Mouse (Mus musculus): ENCODE results near the gene Cyb561d2. TPM values are rescaled to one million over a fixed set of nuclear protein-coding genes. Genes with fewer than 3 reads are reported as not detected.

The Cyb561d2 gene
- total and polyA plus RNA-seq, 3 experiments: 23.8 to 37.8 (median 35.7) TPM

- TF ChIP-seq TBP (conservative IDR thresholded peaks at IDR 0.05; ENCODE audit: low read depth, low read length) (no peak), BHLHE40 (IDR thresholded peaks at IDR 0.05; ENCODE audit: low read depth, low read length) (no peak), RCOR1 (conservative IDR thresholded peaks at IDR 0.05; ENCODE audit: low read depth, low read length) (no peak), ZKSCAN1 (IDR thresholded peaks at IDR 0.05; ENCODE audit: borderline replicate concordance, low read depth, low read length) (no peak), HCFC1 (IDR thresholded peaks at IDR 0.05; ENCODE audit: low read depth, low read length) (no peak), TCF12 (IDR thresholded peaks at IDR 0.05; ENCODE audit: low read depth, low read length) (no peak), CHD2 (IDR thresholded peaks at IDR 0.05; ENCODE audit: low read length) (no peak), POLR2A (IDR thresholded peaks at IDR 0.05; ENCODE audit: low read depth, low read length) (no peak), MAX (IDR thresholded peaks at IDR 0.05; ENCODE audit: low read length) (no peak), EP300 (IDR thresholded peaks at IDR 0.05; ENCODE audit: low read length) (no peak)
- dilution Hi-C loops (cut with MboI; ENCODE audit: extremely low pct_ligation_motif_present, extremely low pct_unique_long_range_greater_than_20kb, low sequenced_read_pairs): no loop called here
These were observed 15.6 kb downstream of the Cyb561d2 start for GRCm38 (mm10) chr9:107526198-107527026.

GRCm38 (mm10) chr9:107522400-107522711 is 19.6 kb downstream of the Cyb561d2 start:
- dilution Hi-C loops (cut with MboI; ENCODE audit: extremely low pct_ligation_motif_present, extremely low pct_unique_long_range_greater_than_20kb, low sequenced_read_pairs): no loop called here

More at GRCm38 (mm10) chr9:107526198-107527026, 15.6 kb downstream of the Cyb561d2 start:
- Histone ChIP-seq H3K4me2 (ENCODE audit: insufficient read depth, low read depth, poor library complexity, severe bottlenecking) (no peak overlapping the region), H3K27ac (ENCODE audit: insufficient read depth, low read depth) (no peak overlapping the region), H3K4me3 (replicated peaks in 1 of 3; ENCODE audit: low read depth in 2 of 3, low read length in 2 of 3, poor library complexity in 1 of 3) (no peak overlapping the region), H3K79me2 (replicated peaks; ENCODE audit: control insufficient read depth, extremely low read depth, insufficient read depth, poor library complexity, severe bottlenecking) (no peaks in the 10 kb centered on the region), H3K27me3 (replicated peaks) (peaks cover 82% of the 10 kb centered on the region), H3K4me1 (ENCODE audit: control insufficient read depth in 1 of 2, insufficient read depth in 2 of 2) (peaks cover 0 to 7% of the 10 kb centered on the region in 2 experiments; a peak in 2 of 4 replicates), H3K9me3 (replicated peaks; ENCODE audit: low read length) (peaks cover 3% of the 10 kb centered on the region), H3K9ac (ENCODE audit: insufficient read depth, low read depth) (no peak overlapping the region), H3K36me3 (replicated peaks in 1 of 2; ENCODE audit: control insufficient read depth in 1 of 2, insufficient read depth in 1 of 2, low read length in 1 of 2) (no peaks in the 10 kb centered on the region)
- no peak for DNase-seq (ENCODE audit: extremely low read depth)
- in situ Hi-C loops (cut with MboI; ENCODE audit: low pct_ligation_motif_present, low pct_unique_long_range_greater_than_20kb, low sequenced_read_pairs): no loop called here

More at GRCm38 (mm10) chr9:107522400-107522711, 19.6 kb downstream of the Cyb561d2 start:
- no peak overlapping the region for H3K9ac ChIP-seq (ENCODE audit: insufficient read depth, low read depth)
- no peaks in the 10 kb centered on the region for H3K36me3 ChIP-seq (replicated peaks in 1 of 2; ENCODE audit: control insufficient read depth in 1 of 2, insufficient read depth in 1 of 2, low read length in 1 of 2)
- TF ChIP-seq CHD1 (IDR thresholded peaks at IDR 0.05; ENCODE audit: low read depth, low read length) (no peak), KAT2A (IDR thresholded peaks at IDR 0.05; ENCODE audit: insufficient replicate concordance, low read length) (no peak), USF2 (conservative IDR thresholded peaks at IDR 0.05; ENCODE audit: low read depth, low read length) (no peak), TBP (conservative IDR thresholded peaks at IDR 0.05; ENCODE audit: low read depth, low read length) (no peak), IRF4 (IDR thresholded peaks at IDR 0.05; ENCODE audit: low read depth, low read length) (no peak), RAD21 (IDR thresholded peaks at IDR 0.05; ENCODE audit: low read depth, low read length) (no peak), HCFC1 (IDR thresholded peaks at IDR 0.05; ENCODE audit: low read depth, low read length) (no peak), JUN (IDR thresholded peaks at IDR 0.05; ENCODE audit: insufficient read depth, low read depth, low read length) (no peak)
- peaks cover 3 to 7% of the 10 kb centered on the region in 2 experiments; a peak in 3 of 4 replicates for H3K4me1 ChIP-seq (ENCODE audit: control insufficient read depth in 1 of 2, insufficient read depth in 2 of 2)
- no peak overlapping the region for H3K4me2 ChIP-seq (ENCODE audit: insufficient read depth, low read depth, poor library complexity, severe bottlenecking)
- H3K27me3 ChIP-seq (replicated peaks): peaks cover 88% of the 10 kb centered on the region
- no peaks in the 10 kb centered on the region for H3K79me2 ChIP-seq (replicated peaks; ENCODE audit: control insufficient read depth, extremely low read depth, insufficient read depth, poor library complexity, severe bottlenecking)
- no peak for DNase-seq (ENCODE audit: extremely low read depth)
- H3K27ac ChIP-seq (ENCODE audit: insufficient read depth, low read depth): no peak overlapping the region
- in situ Hi-C loops (cut with MboI; ENCODE audit: low pct_ligation_motif_present, low pct_unique_long_range_greater_than_20kb, low sequenced_read_pairs): no loop called here
- peaks cover 3% of the 10 kb centered on the region for H3K9me3 ChIP-seq (replicated peaks; ENCODE audit: low read length)
- H3K4me3 ChIP-seq (replicated peaks in 1 of 3; ENCODE audit: low read depth in 2 of 3, low read length in 2 of 3, poor library complexity in 1 of 3): no peak overlapping the region

All from CH12.LX (cell line).